Mouse (Mus musculus) forebrain, embryonic 14.5 days (tissue): ENCODE data around the gene Sgk1. TPM values are rescaled to one million over a fixed set of nuclear protein-coding genes. Genes with fewer than 3 reads are reported as not detected.

Experiments used
- ATAC-seq: fragments of 200-750 bp; cut with Nextera tagmentation; 2 replicates; pipeline ENCODE4 v1.8.0; 2017; ENCODE audit warnings: mild to moderate bottlenecking, moderate library complexity
- DNase-seq: peaks from one replicate; pipeline ENCODE4 v3.0.0-alpha.2; 2015; ENCODE audit warnings: low spot score
- H3K27ac ChIP-seq: fragments of 300-500 bp; sonication (generic); 2 replicates; pipeline ENCODE4 v1.5.1; 2014; ENCODE audit warnings: low read depth, mild to moderate bottlenecking, control low read depth, low read length, moderate library complexity
- H3K27me3 ChIP-seq: fragments of 300-500 bp; sonication (generic); replicated peaks from 2 replicates; pipeline ENCODE4 v1.6.1; 2014; ENCODE audit warnings: low read length, control low read depth, mixed read lengths; ENCODE audit not compliant: control insufficient read depth, insufficient read depth
- H3K36me3 ChIP-seq: fragments of 300-500 bp; sonication (generic); 2 replicates; pipeline ENCODE4 v1.6.1; 2014; ENCODE audit warnings: low read length, control low read depth; ENCODE audit not compliant: control insufficient read depth, insufficient read depth
- H3K4me1 ChIP-seq: fragments of 300-500 bp; sonication (generic); 2 replicates; pipeline ENCODE4 v1.6.1; 2014; ENCODE audit warnings: antibody characterized with exemption, low read length, control low read depth; ENCODE audit not compliant: control insufficient read depth, insufficient read depth
- H3K4me2 ChIP-seq: fragments of 300-500 bp; sonication (generic); 2 replicates; pipeline ENCODE4 v1.6.1; 2014; ENCODE audit warnings: mild to moderate bottlenecking, control low read depth, low read length
- H3K4me3 ChIP-seq: fragments of 300-500 bp; sonication (generic); 2 replicates; pipeline ENCODE4 v1.5.1; 2014; ENCODE audit warnings: low read depth, low read length, control low read depth
- H3K9ac ChIP-seq: fragments of 300-500 bp; sonication (generic); 2 replicates; pipeline ENCODE4 v1.6.1; 2014; ENCODE audit warnings: mild to moderate bottlenecking, low read length, control low read depth, moderate library complexity
- H3K9me3 ChIP-seq: fragments of 300-500 bp; sonication (generic); replicated peaks from 2 replicates; pipeline ENCODE4 v1.6.1; 2016; ENCODE audit warnings: low read length, control low read depth, mixed read lengths; ENCODE audit not compliant: control insufficient read depth
- WGBS: fragments of 180-500 bp; shearing (Covaris S2); extraction: QIAGEN DNeasy Blood & Tissue Kit; methylation state at CpG from one replicate; pipeline ENCODE4 v1.1.7; 2014; 5-methylcytosine and 5-hydroxymethylcytosine counted together
- polyA plus RNA-seq: library from polyadenylated mRNA; unstranded; fragments of >200 nt; fragmentation: Nextera tagmentation; extraction: Ambion mirVana; gene quantifications from 2 replicates; pipeline ENCODE4 v1.2.1, GENCODE M21; 2014

The Sgk1 gene
- 26.1 and 33.8 TPM in 2 replicates for polyA plus RNA-seq

DNA sequence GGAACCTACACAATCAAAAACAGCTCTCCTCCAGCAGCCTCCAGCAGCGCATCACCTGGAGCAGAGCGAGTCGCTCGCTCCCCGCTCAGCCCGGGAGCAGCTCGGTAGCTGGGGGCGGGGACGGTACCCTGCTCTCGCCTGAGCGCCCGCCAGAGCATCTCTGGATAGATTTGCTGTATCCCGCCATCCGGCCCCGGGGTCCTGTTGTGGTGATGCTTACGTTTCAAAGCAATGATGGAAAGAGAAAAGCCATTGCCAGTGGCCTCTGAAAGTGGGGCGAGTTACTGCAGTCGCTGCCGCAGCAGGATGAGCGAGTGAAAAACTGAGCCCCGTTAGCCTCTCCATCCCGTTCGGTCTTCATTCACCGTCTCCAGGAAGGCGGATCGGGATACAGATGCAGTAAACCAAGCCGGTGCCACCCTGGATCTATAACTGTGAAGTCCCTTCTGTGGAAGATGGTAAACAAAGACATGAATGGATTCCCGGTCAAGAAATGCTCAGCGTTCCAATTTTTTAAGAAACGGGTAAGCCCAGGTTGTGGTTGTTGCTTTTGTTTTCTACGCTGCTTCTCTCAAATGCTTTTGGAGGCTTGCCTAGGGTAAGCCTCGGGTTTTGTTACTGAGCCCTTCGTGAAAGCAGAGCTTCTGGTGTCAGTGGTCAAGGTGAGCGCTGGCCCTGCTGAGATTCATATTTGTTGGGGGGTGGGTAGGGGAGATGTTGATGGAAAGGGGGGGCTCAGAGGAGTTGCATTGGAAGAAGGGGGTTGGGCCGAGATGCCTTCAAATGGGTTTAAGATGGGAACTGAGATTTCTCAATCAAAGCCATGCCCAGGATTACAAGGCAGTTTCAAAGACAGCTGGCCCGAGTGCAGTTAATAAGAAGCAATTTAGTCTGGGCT, at the start of gene Sgk1:
Gene Sgk1, plus strand, starts transcription at position 1 of the 898 bp plus-strand sequence.
- Histone ChIP-seq H3K27me3 (no peaks in the 10 kb centered on the region), H3K36me3 (no peaks in the 10 kb centered on the region), H3K4me3 (peak within 1 kb of the TSS; percentile 50), H3K4me2 (peak within 1 kb of the TSS; percentile 70), H3K9ac (peak within 1 kb of the TSS; percentile 74), H3K27ac (peak within 1 kb of the TSS; percentile 83), H3K9me3 (no peaks in the 10 kb centered on the region), H3K4me1 (peaks cover 14% of the 10 kb centered on the region)
- ATAC-seq (peak; percentile 90), DNase-seq (peak; percentile 75)
- under 1% methylated on average over 36 of the region's 36 CpGs for WGBS

DNA sequence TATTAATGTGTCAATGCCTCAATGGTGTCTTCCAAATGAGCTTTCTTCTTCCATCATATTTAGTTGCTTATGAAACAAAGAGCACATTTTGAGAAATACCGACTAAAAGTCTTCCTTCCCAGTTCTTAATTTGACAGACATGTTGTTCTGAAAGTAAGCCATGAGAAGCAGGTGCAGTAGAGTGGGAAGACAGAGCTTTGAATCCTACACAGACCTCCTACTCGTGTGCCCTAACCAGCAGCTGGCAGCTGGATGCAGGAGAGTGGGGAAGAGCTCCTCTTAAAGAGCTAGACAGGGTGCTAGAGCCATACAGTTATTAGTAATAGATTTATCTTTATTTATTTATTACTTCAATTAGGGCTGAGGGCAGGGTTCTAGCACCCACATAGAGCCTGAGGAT, 49.7 kb upstream of the Sgk1 start:
- 73% methylated on average over 2 of the region's 2 CpGs for WGBS
- no peak for ATAC-seq
- no peak for DNase-seq

DNA sequence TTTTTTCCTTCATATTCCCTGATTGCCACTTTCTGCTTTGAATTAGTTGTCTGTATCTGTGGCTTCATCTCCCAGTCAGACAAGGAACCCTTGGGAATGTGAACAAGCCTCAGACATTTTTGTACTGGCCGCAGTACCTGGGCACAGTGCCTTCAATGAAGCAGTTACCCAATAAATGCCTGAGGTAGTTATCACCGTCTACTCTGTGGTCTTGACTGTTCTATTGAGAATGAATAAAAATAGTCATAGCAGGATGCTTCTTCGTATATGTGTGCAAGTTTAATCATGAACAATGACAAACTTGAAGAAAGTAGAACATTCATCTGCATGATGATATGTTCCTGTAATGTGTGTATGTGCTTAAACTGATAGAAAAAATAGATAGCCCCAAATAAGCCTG, 48.2 kb upstream of the Sgk1 start:
- DNase-seq (no peak), ATAC-seq (no peak)
- no peaks in the 10 kb centered on the region for H3K36me3 ChIP-seq
- H3K4me3 ChIP-seq, result no peak overlapping the region
- WGBS, result 94% methylated on average over 3 of the region's 3 CpGs
- H3K27me3 ChIP-seq, result no peaks in the 10 kb centered on the region
- H3K27ac ChIP-seq, result no peak overlapping the region
- peaks cover 4% of the 10 kb centered on the region for H3K4me1 ChIP-seq
- no peak overlapping the region for H3K9ac ChIP-seq
- no peak overlapping the region for H3K4me2 ChIP-seq
- H3K9me3 ChIP-seq, result no peaks in the 10 kb centered on the region

More for the DNA sequence above, 49.7 kb upstream of the Sgk1 start:
- no peak overlapping the region for H3K27ac ChIP-seq
- no peak overlapping the region for H3K4me3 ChIP-seq
- H3K9ac ChIP-seq, result no peak overlapping the region
- no peak overlapping the region for H3K4me2 ChIP-seq
- peaks cover 5% of the 10 kb centered on the region for H3K4me1 ChIP-seq
- H3K9me3 ChIP-seq, result no peaks in the 10 kb centered on the region
- no peaks in the 10 kb centered on the region for H3K36me3 ChIP-seq
- H3K27me3 ChIP-seq, result no peaks in the 10 kb centered on the region

DNA sequence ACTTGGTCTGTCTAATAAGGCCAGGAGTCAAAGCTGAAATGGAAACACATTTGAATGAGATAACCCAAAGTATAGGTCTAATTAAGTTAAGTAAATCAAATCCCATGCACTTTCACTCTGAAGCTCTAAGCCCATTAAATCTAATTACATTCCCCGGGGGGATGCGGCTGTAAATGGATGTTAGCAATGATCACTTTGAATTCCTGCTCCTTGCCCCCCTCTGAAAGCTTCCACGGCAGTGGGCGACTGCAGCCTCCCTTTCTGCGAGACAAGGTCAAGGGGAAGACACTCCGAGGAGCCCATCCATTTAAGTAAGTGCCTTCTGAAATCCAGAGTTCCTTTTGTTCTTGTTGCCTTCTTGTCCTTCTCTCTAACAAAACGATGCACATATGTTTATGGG, 46.9 kb upstream of the Sgk1 start:
- ATAC-seq, result no peak

DNA sequence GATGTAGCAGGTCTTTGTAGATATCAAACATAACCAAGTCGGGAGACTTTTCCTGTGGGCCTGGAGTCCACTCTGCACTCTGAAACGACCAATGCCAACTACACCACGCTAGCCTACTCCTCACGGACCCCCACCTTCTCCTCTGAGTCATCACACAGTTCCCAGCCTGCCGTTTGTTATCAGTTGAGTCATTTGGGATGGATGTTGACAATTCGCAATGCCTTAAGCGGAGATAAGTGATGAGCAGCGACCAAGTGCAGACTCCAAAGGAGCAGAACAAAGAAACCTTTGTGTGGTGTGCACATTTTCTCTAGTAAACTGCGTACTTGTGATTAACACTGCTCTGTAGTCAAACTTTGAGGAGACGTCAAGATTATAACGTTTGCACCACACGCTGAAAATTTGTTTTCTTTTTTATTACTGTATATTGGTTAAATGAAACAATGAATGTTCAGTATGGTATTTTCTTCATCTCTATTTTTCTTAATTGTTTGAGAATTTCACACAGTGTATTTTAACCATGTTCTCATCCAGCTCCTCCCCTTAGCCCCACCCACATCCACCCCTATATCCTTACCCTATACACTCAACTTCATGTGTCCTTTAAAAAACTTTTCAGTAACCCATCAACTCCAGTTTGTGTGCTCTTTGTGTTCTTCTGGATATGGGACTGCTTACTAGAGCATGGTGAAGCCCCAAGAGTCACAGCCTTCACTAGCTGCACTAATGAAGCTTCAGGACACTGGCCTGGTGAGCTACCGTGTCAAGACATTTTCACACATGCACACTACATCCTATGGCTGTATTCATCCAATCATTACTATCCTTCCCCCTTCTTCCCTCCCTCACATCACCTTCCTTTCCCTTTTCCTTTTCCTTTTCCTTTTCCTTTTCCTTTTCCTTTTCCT, 42.5 kb upstream of the Sgk1 start:
- Histone ChIP-seq H3K27me3 (no peaks in the 10 kb centered on the region), H3K36me3 (no peaks in the 10 kb centered on the region), H3K4me3 (no peak overlapping the region), H3K4me2 (no peak overlapping the region), H3K9ac (no peak overlapping the region), H3K27ac (no peak overlapping the region), H3K4me1 (no peaks in the 10 kb centered on the region), H3K9me3 (no peaks in the 10 kb centered on the region)
- 85% methylated on average over 13 of the region's 13 CpGs for WGBS
- ATAC-seq (no peak), DNase-seq (no peak)

More for the DNA sequence above, 46.9 kb upstream of the Sgk1 start:
- WGBS, result 43% methylated on average over 7 of the region's 7 CpGs
- no peaks in the 10 kb centered on the region for H3K27me3 ChIP-seq
- H3K9me3 ChIP-seq, result no peaks in the 10 kb centered on the region
- H3K4me1 ChIP-seq, result no peaks in the 10 kb centered on the region
- H3K27ac ChIP-seq, result no peak overlapping the region
- no peak overlapping the region for H3K4me2 ChIP-seq
- H3K4me3 ChIP-seq, result no peak overlapping the region
- DNase-seq, result peak; percentile 17
- H3K9ac ChIP-seq, result no peak overlapping the region
- H3K36me3 ChIP-seq, result no peaks in the 10 kb centered on the region

DNA sequence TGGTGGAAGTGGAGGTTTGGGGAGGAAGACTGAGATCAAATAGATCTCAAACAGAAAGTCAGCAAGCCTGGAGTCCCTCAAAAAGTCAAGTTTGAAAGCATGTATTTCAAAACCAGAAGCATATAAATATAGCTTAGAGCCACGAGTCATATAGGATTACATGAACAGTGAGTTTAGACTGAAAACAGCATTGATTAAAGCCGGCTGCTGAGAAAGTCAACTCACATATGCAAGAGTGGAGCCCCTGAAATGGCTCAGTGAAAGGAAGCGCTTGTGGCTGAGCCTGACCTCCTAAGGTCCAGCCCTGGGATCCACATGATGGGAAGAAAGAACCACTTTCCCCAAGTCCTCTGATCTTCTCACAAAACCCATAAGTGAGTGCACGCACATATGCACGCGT, 38.7 kb upstream of the Sgk1 start:
- WGBS, result 93% methylated on average over 6 of the region's 6 CpGs
- Histone ChIP-seq H3K9ac (no peak overlapping the region), H3K36me3 (no peaks in the 10 kb centered on the region), H3K27me3 (no peaks in the 10 kb centered on the region), H3K4me2 (no peak overlapping the region), H3K4me1 (no peaks in the 10 kb centered on the region), H3K4me3 (no peak overlapping the region), H3K9me3 (no peaks in the 10 kb centered on the region), H3K27ac (no peak overlapping the region)
- DNase-seq (no peak), ATAC-seq (no peak)

DNA sequence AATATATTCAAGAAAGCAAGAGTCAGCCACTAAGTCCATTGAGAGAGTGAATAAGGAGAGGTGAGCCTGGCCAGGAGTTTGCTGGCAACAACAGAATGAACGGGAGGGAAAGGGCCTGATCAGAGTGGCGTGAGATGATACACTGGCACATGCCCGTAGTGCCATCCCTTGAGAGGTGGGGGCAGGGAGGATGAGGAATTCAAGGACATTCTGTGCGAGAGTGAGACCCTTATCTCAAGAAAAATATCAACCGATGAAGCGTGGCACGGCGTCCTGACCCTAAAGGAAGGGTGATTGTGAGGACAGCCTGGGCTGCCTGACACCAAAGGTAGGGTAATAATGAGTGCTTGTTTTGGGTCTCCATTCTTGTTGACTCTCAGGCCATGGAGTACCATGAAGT, 38.1 kb upstream of the Sgk1 start:
- no peak for DNase-seq
- no peaks in the 10 kb centered on the region for H3K36me3 ChIP-seq
- H3K4me3 ChIP-seq, result no peak overlapping the region

DNA sequence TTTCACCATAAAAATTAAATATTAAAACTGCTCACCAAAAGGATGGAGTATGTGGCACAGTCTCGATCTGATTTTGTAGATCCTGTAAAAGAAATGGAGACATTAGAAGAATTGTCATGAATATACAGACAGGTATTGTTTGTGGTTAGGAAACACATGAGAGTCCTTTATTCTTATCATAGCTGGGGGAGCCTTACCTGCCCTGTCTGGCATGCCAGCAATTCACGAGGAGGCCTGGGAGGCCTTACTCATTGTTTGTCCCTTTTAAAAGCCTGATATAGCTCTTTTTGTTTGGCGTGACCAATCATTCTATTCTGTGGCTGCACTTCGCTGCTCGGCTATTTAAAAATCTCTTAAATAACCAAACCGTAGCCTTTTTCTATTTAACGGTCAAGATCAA, 37.6 kb upstream of the Sgk1 start:
- no peaks in the 10 kb centered on the region for H3K27me3 ChIP-seq
- ATAC-seq, result no peak
- no peak overlapping the region for H3K4me2 ChIP-seq
- H3K4me3 ChIP-seq, result no peak overlapping the region
- no peak for DNase-seq
- H3K9me3 ChIP-seq, result no peaks in the 10 kb centered on the region
- no peak overlapping the region for H3K27ac ChIP-seq
- WGBS, result 57% methylated on average over 7 of the region's 7 CpGs
- H3K9ac ChIP-seq, result no peak overlapping the region
- H3K36me3 ChIP-seq, result no peaks in the 10 kb centered on the region
- H3K4me1 ChIP-seq, result no peaks in the 10 kb centered on the region

More for the DNA sequence above, 38.1 kb upstream of the Sgk1 start:
- WGBS, result 90% methylated on average over 8 of the region's 8 CpGs
- H3K4me1 ChIP-seq, result no peaks in the 10 kb centered on the region
- no peak overlapping the region for H3K9ac ChIP-seq
- no peak overlapping the region for H3K4me2 ChIP-seq
- ATAC-seq, result no peak
- no peaks in the 10 kb centered on the region for H3K9me3 ChIP-seq
- no peaks in the 10 kb centered on the region for H3K27me3 ChIP-seq
- H3K27ac ChIP-seq, result no peak overlapping the region
